Comparison of ENCODE assay signal across 29 mouse cellular contexts in genomic region chr7:28579826-28580225, GRCm38 (mm10). TPM values are rescaled to one million over a fixed set of nuclear protein-coding genes. Genes with fewer than 3 reads are reported as not detected.
DNase-seq lines count a peak whose midpoint lies in the region; ATAC-seq and TF ChIP-seq lines count a peak whose summit lies in the region.
"Had no signal": no experiment of that assay in that cellular context is flagged by ENCODE, and none has a peak within 500 bp of the region (broad histone marks: within the 10 kb centered on the region; RNA-seq: fewer than 3 reads in every experiment).

No protein-coding gene starts in this region.

- ATAC-seq in hindbrain, embryonic 13.5 days (ENCODE audit: low FRiP score), result no peak
- no peak for ATAC-seq in hindbrain, postnatal 0 days
- ATAC-seq in lung, embryonic 14.5 days (ENCODE audit: insufficient read depth), result no peak
- ATAC-seq in G1E (ENCODE audit: extremely low read depth, insufficient number of reproducible peaks, low FRiP score, poor library complexity, severe bottlenecking), result no peak
- no peak for ATAC-seq in liver, embryonic 13.5 days (ENCODE audit: low read depth)
- ATAC-seq in megakaryocyte-erythroid progenitor cell, adult 5-6 weeks (replicated peaks; ENCODE audit: low FRiP score, low TSS enrichment, poor library complexity, severe bottlenecking), result no peak
- ATAC-seq: forebrain, embryonic 16.5 days; hindbrain, embryonic 16.5 days; Patski had no signal

- no peaks in the 10 kb centered on the region for H3K36me3 ChIP-seq in hindbrain, embryonic 13.5 days
- no peaks in the 10 kb centered on the region for H3K36me3 ChIP-seq in hindbrain, postnatal 0 days (ENCODE audit: insufficient read depth, low read length)
- H3K36me3 ChIP-seq in lung, embryonic 14.5 days (ENCODE audit: insufficient read depth), result peaks cover 9% of the 10 kb centered on the region; the same call in 1 of the 2 replicates
- H3K36me3 ChIP-seq in G1E (replicated peaks), result peaks cover 71% of the 10 kb centered on the region
- peaks cover 14% of the 10 kb centered on the region; the same call in 1 of the 2 replicates for H3K36me3 ChIP-seq in liver, embryonic 13.5 days
- H3K36me3 ChIP-seq: limb, embryonic 15.5 days had no signal

- H3K27ac ChIP-seq in hindbrain, embryonic 13.5 days, result peak overlapping the region; percentile 35; the same call in 1 of the 2 replicates
- H3K27ac ChIP-seq in hindbrain, postnatal 0 days, result no peak overlapping the region
- 0 out of 2 replicates have a peak overlapping the region, but pooled peaks have one; percentile 27 for H3K27ac ChIP-seq in lung, embryonic 14.5 days (ENCODE audit: low read depth)
- H3K27ac ChIP-seq in liver, embryonic 13.5 days, result peak overlapping the region; percentile 85
- H3K27ac ChIP-seq: layer of hippocampus, adult 2 months; limb, embryonic 15.5 days had no signal

- H3K4me3 ChIP-seq in hindbrain, embryonic 13.5 days, result no peak overlapping the region
- H3K4me3 ChIP-seq in hindbrain, postnatal 0 days (ENCODE audit: low read length), result no peak overlapping the region
- no peak overlapping the region for H3K4me3 ChIP-seq in lung, embryonic 14.5 days (ENCODE audit: low read depth, low read length)
- peak overlapping the region; percentile 24; the same call in 1 of the 2 replicates for H3K4me3 ChIP-seq in G1E (ENCODE audit: low read depth, low read length)
- H3K4me3 ChIP-seq in liver, embryonic 13.5 days (replicated peaks), result no peak overlapping the region
- H3K4me3 ChIP-seq: layer of hippocampus, adult 2 months; limb, embryonic 15.5 days had no signal

- 72% methylated on average over 5 of the region's 5 CpGs for WGBS in hindbrain, embryonic 13.5 days
- WGBS in hindbrain, postnatal 0 days, result 61% methylated on average over 5 of the region's 5 CpGs
- 66% methylated on average over 5 of the region's 5 CpGs for WGBS in lung, embryonic 14.5 days
- 80% methylated on average over 5 of the region's 5 CpGs for WGBS in liver, embryonic 13.5 days (ENCODE audit: insufficient replicate concordance)

- peaks cover 67% of the 10 kb centered on the region for H3K4me1 ChIP-seq in hindbrain, embryonic 13.5 days (replicated peaks)
- H3K4me1 ChIP-seq in hindbrain, postnatal 0 days (ENCODE audit: insufficient read depth, low read length), result peaks cover 24% of the 10 kb centered on the region; the same call in 1 of the 2 replicates
- peaks cover 36% of the 10 kb centered on the region for H3K4me1 ChIP-seq in lung, embryonic 14.5 days (ENCODE audit: insufficient read depth)
- peaks cover 99% of the 10 kb centered on the region for H3K4me1 ChIP-seq in G1E (ENCODE audit: insufficient read depth, low read depth, low read length)
- H3K4me1 ChIP-seq in liver, embryonic 13.5 days (replicated peaks), result peaks cover 100% of the 10 kb centered on the region

- DNase-seq in hindbrain, postnatal 0 days (ENCODE audit: low spot score), result no peak
- no peak for DNase-seq in lung, embryonic 14.5 days
- no peak for DNase-seq in lung, postnatal 14 days
- DNase-seq in G1E (ENCODE audit: low spot score), result no peak
- no peak for DNase-seq in liver, embryonic 13.5 days
- no peak for DNase-seq in cerebellum, postnatal 4 days (ENCODE audit: low spot score in 2 of 2)
- DNase-seq: adrenal gland, postnatal 10 days; B cell, adult 2 months; cerebellum, adult 9-11 months; gastrocnemius, postnatal 25 days; layer of hippocampus, postnatal 36 days; right cerebral cortex, adult 18-20 months; thymus, postnatal 4 days had no signal

- no peak overlapping the region for H3K4me2 ChIP-seq in hindbrain, embryonic 13.5 days
- no peak overlapping the region for H3K4me2 ChIP-seq in hindbrain, postnatal 0 days (ENCODE audit: low read depth, low read length)
- H3K4me2 ChIP-seq in lung, embryonic 14.5 days, result no peak overlapping the region
- H3K4me2 ChIP-seq in liver, embryonic 13.5 days, result no peak overlapping the region
- H3K4me2 ChIP-seq: limb, embryonic 15.5 days; midbrain, embryonic 11.5 days had no signal

- no peaks in the 10 kb centered on the region for H3K9me3 ChIP-seq in hindbrain, embryonic 13.5 days
- no peaks in the 10 kb centered on the region for H3K9me3 ChIP-seq in hindbrain, postnatal 0 days (ENCODE audit: low read length)
- no peaks in the 10 kb centered on the region for H3K9me3 ChIP-seq in lung, embryonic 14.5 days (ENCODE audit: low read depth, low read length)
- no peaks in the 10 kb centered on the region for H3K9me3 ChIP-seq in G1E (replicated peaks)
- no peaks in the 10 kb centered on the region for H3K9me3 ChIP-seq in liver, embryonic 13.5 days (replicated peaks)
- H3K9me3 ChIP-seq: limb, embryonic 15.5 days had no signal

- no peak for TF ChIP-seq CTCF in hindbrain, postnatal 0 days (IDR thresholded peaks at IDR 0.05; ENCODE audit: low read depth)
- TF ChIP-seq CTCF in lung, embryonic 14.5 days (IDR thresholded peaks at IDR 0.05; ENCODE audit: low read depth), result no peak
- no peak for TF ChIP-seq CTCF in G1E (IDR thresholded peaks at IDR 0.05; ENCODE audit: low read depth, low read length)

- H3K27me3 ChIP-seq in hindbrain, embryonic 13.5 days, result no peaks in the 10 kb centered on the region
- no peaks in the 10 kb centered on the region for H3K27me3 ChIP-seq in hindbrain, postnatal 0 days (ENCODE audit: insufficient read depth, low read length)
- no peaks in the 10 kb centered on the region for H3K27me3 ChIP-seq in lung, embryonic 14.5 days (ENCODE audit: insufficient read depth, low read length)
- H3K27me3 ChIP-seq in G1E (ENCODE audit: insufficient read depth, low read length), result no peaks in the 10 kb centered on the region
- no peaks in the 10 kb centered on the region for H3K27me3 ChIP-seq in liver, embryonic 13.5 days
- H3K27me3 ChIP-seq: limb, embryonic 15.5 days; Patski had no signal

- H3K9ac ChIP-seq in hindbrain, embryonic 13.5 days, result no peak overlapping the region
- H3K9ac ChIP-seq in hindbrain, postnatal 0 days (replicated peaks; ENCODE audit: low read length), result no peak overlapping the region
- H3K9ac ChIP-seq in lung, embryonic 14.5 days, result no peak overlapping the region
- H3K9ac ChIP-seq in liver, embryonic 13.5 days, result peak overlapping the region; percentile 42; the same call in 1 of the 2 replicates
- H3K9ac ChIP-seq: limb, embryonic 15.5 days had no signal

RNA-seq across cellular contexts. Expression of gene Samd4b, which starts 18.1 kb away (rescaled TPM):
- polyA plus RNA-seq in hindbrain, embryonic 13.5 days (2015; fragmentation: Nextera tagmentation; extraction: Ambion mirVana), result 20.7 and 21.6 TPM in 2 replicates
- total RNA-seq in hindbrain, postnatal 0 days (2014; rRNA removed), result 58.8 and 60.5 TPM in 2 replicates
- 17.7 and 19.7 TPM in 2 replicates for polyA plus RNA-seq in hindbrain, postnatal 0 days (2015; fragmentation: Nextera tagmentation; extraction: Ambion mirVana)
- 27.9 and 34.0 TPM in 2 replicates for polyA plus RNA-seq in lung, embryonic 14.5 days (2014; fragmentation: Nextera tagmentation; extraction: Ambion mirVana)
- total RNA-seq in G1E (2014; fragmentation: Nextera tagmentation) (62.7 and 75.9 TPM in 2 replicates), G1E (2017) (3.8 and 4.4 TPM in 2 replicates)
- 88.8 and 104 TPM in 2 replicates for polyA plus RNA-seq in G1E (2012)
- polyA plus RNA-seq in liver, embryonic 13.5 days (2015; fragmentation: Nextera tagmentation; extraction: Ambion mirVana), result 4.1 and 5.8 TPM in 2 replicates
- 20.3 and 26.2 TPM in 2 replicates for total RNA-seq in megakaryocyte-erythroid progenitor cell, adult 5-6 weeks (2014; fragmentation: Nextera tagmentation)
- total RNA-seq in megakaryocyte-erythroid progenitor cell, adult 5-6 weeks (2017), result 3.4 and 7.2 TPM in 2 replicates

RNA-seq across cellular contexts. Expression of gene Pak4, which starts 18.2 kb away (rescaled TPM):
- polyA plus RNA-seq in hindbrain, embryonic 13.5 days (2015; fragmentation: Nextera tagmentation; extraction: Ambion mirVana), result 21.5 and 22.1 TPM in 2 replicates
- 14.8 and 20.3 TPM in 2 replicates for total RNA-seq in hindbrain, postnatal 0 days (2014; rRNA removed)
- polyA plus RNA-seq in hindbrain, postnatal 0 days (2015; fragmentation: Nextera tagmentation; extraction: Ambion mirVana), result 13.2 and 14.0 TPM in 2 replicates
- polyA plus RNA-seq in lung, embryonic 14.5 days (2014; fragmentation: Nextera tagmentation; extraction: Ambion mirVana), result 46.2 and 52.5 TPM in 2 replicates
- 13.2 and 16.0 TPM in 2 replicates for total RNA-seq in G1E (2014; fragmentation: Nextera tagmentation)
- 5.6 and 6.4 TPM in 2 replicates for total RNA-seq in G1E (2017)
- 72.6 and 85.1 TPM in 2 replicates for polyA plus RNA-seq in G1E (2012)
- 16.2 and 18.5 TPM in 2 replicates for polyA plus RNA-seq in liver, embryonic 13.5 days (2015; fragmentation: Nextera tagmentation; extraction: Ambion mirVana)
- total RNA-seq in megakaryocyte-erythroid progenitor cell, adult 5-6 weeks (2014; fragmentation: Nextera tagmentation), result 5.3 and 8.3 TPM in 2 replicates
- 7.9 and 8.3 TPM in 2 replicates for total RNA-seq in megakaryocyte-erythroid progenitor cell, adult 5-6 weeks (2017)

RNA-seq across cellular contexts. Expression of gene Nccrp1, which starts 32.8 kb away (rescaled TPM):
- 0.13 TPM in 1 of 2 replicates, not detected in the other for polyA plus RNA-seq in hindbrain, embryonic 13.5 days (2015; fragmentation: Nextera tagmentation; extraction: Ambion mirVana)
- not detected in 2 replicates for total RNA-seq in hindbrain, postnatal 0 days (2014; rRNA removed)
- 0.34 TPM in 2 replicates for polyA plus RNA-seq in hindbrain, postnatal 0 days (2015; fragmentation: Nextera tagmentation; extraction: Ambion mirVana)
- polyA plus RNA-seq in lung, embryonic 14.5 days (2014; fragmentation: Nextera tagmentation; extraction: Ambion mirVana), result not detected in 2 replicates
- not detected in 2 replicates for total RNA-seq in G1E (2014; fragmentation: Nextera tagmentation)
- total RNA-seq in G1E (2017), result not detected in 2 replicates
- 0.07 TPM in 1 of 2 replicates, not detected in the other for polyA plus RNA-seq in G1E (2012)
- polyA plus RNA-seq in liver, embryonic 13.5 days (2015; fragmentation: Nextera tagmentation; extraction: Ambion mirVana), result not detected in 2 replicates
- total RNA-seq in megakaryocyte-erythroid progenitor cell, adult 5-6 weeks (2014; fragmentation: Nextera tagmentation), result 2.1 TPM in 1 of 2 replicates, not detected in the other
- not detected in 2 replicates for total RNA-seq in megakaryocyte-erythroid progenitor cell, adult 5-6 weeks (2017)
- total RNA-seq: adrenal gland, postnatal 10 days; gastrocnemius, postnatal 25 days; heart, postnatal 25 days; monocyte, adult 5-6 weeks had no signal
- polyA plus RNA-seq: forebrain, embryonic 16.5 days; hindbrain, embryonic 16.5 days; kidney, embryonic 14.5 days; midbrain, embryonic 11.5 days; Patski had no signal

RNA-seq across cellular contexts. Expression of gene Sycn, which starts 39.1 kb away (rescaled TPM):
- polyA plus RNA-seq in hindbrain, embryonic 13.5 days (2015; fragmentation: Nextera tagmentation; extraction: Ambion mirVana), result not detected in 2 replicates
- total RNA-seq in hindbrain, postnatal 0 days (2014; rRNA removed), result not detected in 2 replicates
- not detected in 2 replicates for polyA plus RNA-seq in hindbrain, postnatal 0 days (2015; fragmentation: Nextera tagmentation; extraction: Ambion mirVana)
- polyA plus RNA-seq in lung, embryonic 14.5 days (2014; fragmentation: Nextera tagmentation; extraction: Ambion mirVana), result not detected in 2 replicates
- total RNA-seq in G1E (2014; fragmentation: Nextera tagmentation) (not detected in 2 replicates), G1E (2017) (not detected in 2 replicates)
- polyA plus RNA-seq in G1E (2012), result not detected in 2 replicates
- not detected in 2 replicates for polyA plus RNA-seq in liver, embryonic 13.5 days (2015; fragmentation: Nextera tagmentation; extraction: Ambion mirVana)
- total RNA-seq in megakaryocyte-erythroid progenitor cell, adult 5-6 weeks (2014; fragmentation: Nextera tagmentation), result not detected in 2 replicates
- not detected in 2 replicates for total RNA-seq in megakaryocyte-erythroid progenitor cell, adult 5-6 weeks (2017)
- total RNA-seq: adrenal gland, postnatal 10 days; gastrocnemius, postnatal 25 days; heart, postnatal 25 days; layer of hippocampus, adult 2 months; layer of hippocampus, postnatal 36 days; left cerebral cortex, postnatal 25 days; monocyte, adult 5-6 weeks had no signal
- polyA plus RNA-seq: brain, embryonic 14.5 days; embryonic facial prominence, embryonic 14.5 days; forebrain, embryonic 16.5 days; hindbrain, embryonic 16.5 days; kidney, embryonic 14.5 days; limb, embryonic 15.5 days; midbrain, embryonic 11.5 days; neural tube, embryonic 11.5 days; Patski had no signal

RNA-seq across cellular contexts. Expression of gene Acp7, which starts 51.3 kb away (rescaled TPM):
- not detected in 2 replicates for polyA plus RNA-seq in hindbrain, embryonic 13.5 days (2015; fragmentation: Nextera tagmentation; extraction: Ambion mirVana)
- total RNA-seq in hindbrain, postnatal 0 days (2014; rRNA removed), result 0.25 and 1.2 TPM in 2 replicates
- polyA plus RNA-seq in hindbrain, postnatal 0 days (2015; fragmentation: Nextera tagmentation; extraction: Ambion mirVana), result 0.28 and 0.56 TPM in 2 replicates
- not detected in 2 replicates for polyA plus RNA-seq in lung, embryonic 14.5 days (2014; fragmentation: Nextera tagmentation; extraction: Ambion mirVana)
- total RNA-seq in G1E (2014; fragmentation: Nextera tagmentation), result not detected in 2 replicates
- 0.11 TPM in 1 of 2 replicates, not detected in the other for total RNA-seq in G1E (2017)
- not detected in 2 replicates for polyA plus RNA-seq in G1E (2012)
- not detected in 2 replicates for polyA plus RNA-seq in liver, embryonic 13.5 days (2015; fragmentation: Nextera tagmentation; extraction: Ambion mirVana)
- not detected in 2 replicates for total RNA-seq in megakaryocyte-erythroid progenitor cell, adult 5-6 weeks (2014; fragmentation: Nextera tagmentation)
- total RNA-seq in megakaryocyte-erythroid progenitor cell, adult 5-6 weeks (2017), result not detected in 2 replicates
- total RNA-seq: adrenal gland, postnatal 10 days; gastrocnemius, postnatal 25 days; heart, postnatal 25 days; monocyte, adult 5-6 weeks had no signal
- polyA plus RNA-seq: forebrain, embryonic 16.5 days; kidney, embryonic 14.5 days; midbrain, embryonic 11.5 days; neural tube, embryonic 11.5 days; Patski; small intestine, adult 2 months had no signal
